In genomic region chr11:49202071-49202470, GRCm38 (mm10) we compare ENCODE assay signal across 8 mouse cellular contexts. TPM values are rescaled to one million over a fixed set of nuclear protein-coding genes. Genes with fewer than 3 reads are reported as not detected.
A peak's percentile ranks its signal among the peaks of the same experiment; 100 is the strongest.
DNase-seq lines count a peak whose midpoint lies in the region; ATAC-seq and TF ChIP-seq lines count a peak whose summit lies in the region.

No protein-coding gene starts in this region.

- H3K4me2 ChIP-seq in heart, embryonic 14.5 days (ENCODE audit: low read length), result peak overlapping the region; percentile 93
- peak overlapping the region; percentile 71 for H3K4me2 ChIP-seq in forebrain, embryonic 15.5 days (replicated peaks)
- H3K4me2 ChIP-seq in liver, embryonic 16.5 days (ENCODE audit: low read depth, low read length), result peak overlapping the region; percentile 96

- no peaks in the 10 kb centered on the region for H3K27me3 ChIP-seq in heart, embryonic 14.5 days (ENCODE audit: control insufficient read depth, insufficient read depth, low read length)
- no peaks in the 10 kb centered on the region for H3K27me3 ChIP-seq in forebrain, embryonic 15.5 days
- H3K27me3 ChIP-seq in liver, embryonic 16.5 days (ENCODE audit: control insufficient read depth, insufficient read depth, low read depth, low read length), result no peaks in the 10 kb centered on the region

- peak overlapping the region; percentile 99 to 100 for H3K27ac ChIP-seq in heart, embryonic 14.5 days (replicated peaks in 1 of 2; ENCODE audit: control insufficient read depth in 1 of 2, insufficient read depth in 1 of 2, low read depth in 2 of 2, low read length in 2 of 2)
- no peak overlapping the region for H3K27ac ChIP-seq in ES-E14 (ENCODE audit: insufficient read depth, low read depth, low read length, poor library complexity, severe bottlenecking)
- no peak overlapping the region; the same call in 1 of the 2 replicates for H3K27ac ChIP-seq in forebrain, embryonic 15.5 days (replicated peaks)
- peak overlapping the region; percentile 98 for H3K27ac ChIP-seq in liver, embryonic 16.5 days (ENCODE audit: low read length)

- DNase-seq in heart, postnatal 36 days, result no peak
- DNase-seq in ES-E14 (ENCODE audit: low read depth, low spot score), result no peak
- no peak for DNase-seq in B cell, adult 2 months
- DNase-seq in thymus, adult 18-20 months, result no peak
- no peak for DNase-seq in spleen, adult 12 weeks (ENCODE audit: low spot score)

- peaks cover 2 to 11% of the 10 kb centered on the region in 2 experiments; a peak in 3 of 4 replicates for H3K4me1 ChIP-seq in heart, embryonic 14.5 days (ENCODE audit: control insufficient read depth in 2 of 2, insufficient read depth in 2 of 2, low read length in 2 of 2)
- peaks cover 0 to 3% of the 10 kb centered on the region in 2 experiments; a peak in 2 of 4 replicates for H3K4me1 ChIP-seq in ES-E14 (ENCODE audit: control insufficient read depth in 2 of 2, insufficient read depth in 2 of 2, low read length in 2 of 2, poor library complexity in 1 of 2)
- H3K4me1 ChIP-seq in forebrain, embryonic 15.5 days, result peaks cover 25% of the 10 kb centered on the region
- peaks cover 28% of the 10 kb centered on the region for H3K4me1 ChIP-seq in liver, embryonic 16.5 days (ENCODE audit: control insufficient read depth, low read depth, low read length)

- H3K36me3 ChIP-seq in heart, embryonic 14.5 days (ENCODE audit: control insufficient read depth, insufficient read depth, low read length), result peaks cover 8% of the 10 kb centered on the region
- H3K36me3 ChIP-seq in ES-E14 (ENCODE audit: control insufficient read depth, insufficient read depth, low read length, poor library complexity, severe bottlenecking), result no peaks in the 10 kb centered on the region
- H3K36me3 ChIP-seq in forebrain, embryonic 15.5 days, result no peaks in the 10 kb centered on the region
- no peaks in the 10 kb centered on the region for H3K36me3 ChIP-seq in liver, embryonic 16.5 days (ENCODE audit: control insufficient read depth, insufficient read depth)

- ATAC-seq in heart, embryonic 14.5 days (ENCODE audit: insufficient number of reproducible peaks, insufficient read depth, low FRiP score, low read depth), result no peak
- no peak for ATAC-seq in forebrain, embryonic 15.5 days (replicated peaks)
- ATAC-seq in liver, embryonic 16.5 days (ENCODE audit: low read depth), result no peak

- H3K9ac ChIP-seq in heart, embryonic 14.5 days (ENCODE audit: low read length), result peak overlapping the region; percentile 98
- peak overlapping the region; percentile 91; the same call in 1 of the 2 replicates for H3K9ac ChIP-seq in ES-E14 (ENCODE audit: insufficient read depth, low read depth, low read length, poor library complexity, severe bottlenecking)
- peak overlapping the region; percentile 96; the same call in 1 of the 2 replicates for H3K9ac ChIP-seq in forebrain, embryonic 15.5 days (replicated peaks)
- peak overlapping the region; percentile 86 for H3K9ac ChIP-seq in liver, embryonic 16.5 days (ENCODE audit: low read depth, low read length)

- H3K9me3 ChIP-seq in heart, embryonic 14.5 days (ENCODE audit: control insufficient read depth, low read length), result no peaks in the 10 kb centered on the region
- H3K9me3 ChIP-seq in ES-E14 (ENCODE audit: control insufficient read depth, insufficient read depth, low read depth, low read length), result no peaks in the 10 kb centered on the region; the same call in 1 of the 2 replicates
- H3K9me3 ChIP-seq in forebrain, embryonic 15.5 days, result no peaks in the 10 kb centered on the region
- no peaks in the 10 kb centered on the region for H3K9me3 ChIP-seq in liver, embryonic 16.5 days (replicated peaks; ENCODE audit: control insufficient read depth, low read length)

- in situ Hi-C loops in ES-E14 (cut with MboI; ENCODE audit: low sequenced_read_pairs in 2 of 2, unreplicated experiment in 2 of 2), result no loop called here

- WGBS in heart, embryonic 14.5 days, result 43% methylated on average over 2 of the region's 2 CpGs
- 53% methylated on average over 2 of the region's 2 CpGs for WGBS in forebrain, embryonic 15.5 days
- 34% methylated on average over 2 of the region's 2 CpGs for WGBS in liver, embryonic 16.5 days (ENCODE audit: insufficient replicate concordance)

- intact Hi-C loops in heart, postnatal 36 days (cut with DNase I), result loop anchor here (5.0 kb wide), 2 partner anchors 330 to 405 kb away; partner anchors contain the start of gene Irgm1

- H3K4me3 ChIP-seq in heart, embryonic 14.5 days (ENCODE audit: control insufficient read depth in 1 of 2, insufficient read depth in 1 of 2, low read depth in 1 of 2, low read length in 2 of 2), result peak overlapping the region; percentile 84 to 98; a peak in 3 of 4 replicates
- H3K4me3 ChIP-seq in ES-E14 (ENCODE audit: insufficient read depth in 1 of 2, low read depth in 1 of 2, low read length in 2 of 2, poor library complexity in 1 of 2, severe bottlenecking in 1 of 2), result peak overlapping the region; percentile 78 to 93
- peak overlapping the region; percentile 82 for H3K4me3 ChIP-seq in forebrain, embryonic 15.5 days
- H3K4me3 ChIP-seq in liver, embryonic 16.5 days (ENCODE audit: low read depth, low read length), result peak overlapping the region; percentile 77

TF ChIP-seq in ES-E14, 5 proteins besides CTCF, POLR2A, EP300 and RAD21:
- no peak for TF ChIP-seq ZNF384 (IDR thresholded peaks at IDR 0.05; ENCODE audit: low read depth, low read length)
- no peak for TF ChIP-seq ZC3H11A (IDR thresholded peaks at IDR 0.05; ENCODE audit: borderline replicate concordance, low read depth, low read length)
- TF ChIP-seq CHD2 (IDR thresholded peaks at IDR 0.05; ENCODE audit: low read depth, low read length), result no peak
- TF ChIP-seq HCFC1 (IDR thresholded peaks at IDR 0.05; ENCODE audit: borderline replicate concordance, insufficient read depth, low read length), result no peak
- no peak for TF ChIP-seq MAFK (IDR thresholded peaks at IDR 0.05; ENCODE audit: insufficient read depth, low read depth, low read length)

RNA-seq across cellular contexts. Expression of gene Zfp62, which starts 1.0 kb away (rescaled TPM):
- 30.3 and 32.2 TPM in 2 replicates for polyA plus RNA-seq in heart, embryonic 14.5 days (2014; fragmentation: Nextera tagmentation; extraction: Ambion mirVana)
- total RNA-seq in heart, postnatal 36 days (2021), result 10 to 100 TPM; 25.8 to 26.8 TPM
- 25.2 and 28.7 TPM in 2 replicates for total RNA-seq in ES-E14 (2012; rRNA removed)
- 54.7 and 55.1 TPM in 2 replicates for polyA plus RNA-seq in forebrain, embryonic 15.5 days (2015; fragmentation: Nextera tagmentation; extraction: Ambion mirVana)
- 11.1 and 11.7 TPM in 2 replicates for polyA plus RNA-seq in liver, embryonic 16.5 days (2015; fragmentation: Nextera tagmentation; extraction: Ambion mirVana)

RNA-seq across cellular contexts. Expression of gene Btnl9, which starts 15.1 kb away (rescaled TPM):
- polyA plus RNA-seq in heart, embryonic 14.5 days (2014; fragmentation: Nextera tagmentation; extraction: Ambion mirVana), result 4.4 and 5.9 TPM in 2 replicates
- 10 to 100 TPM; 34.7 to 38.5 TPM for total RNA-seq in heart, postnatal 36 days (2021)
- 0.09 and 0.48 TPM in 2 replicates for total RNA-seq in ES-E14 (2012; rRNA removed)
- polyA plus RNA-seq in forebrain, embryonic 15.5 days (2015; fragmentation: Nextera tagmentation; extraction: Ambion mirVana), result 0.09 TPM in 1 of 2 replicates, not detected in the other
- polyA plus RNA-seq in liver, embryonic 16.5 days (2015; fragmentation: Nextera tagmentation; extraction: Ambion mirVana), result 1.3 and 1.4 TPM in 2 replicates

RNA-seq across cellular contexts. Expression of gene Mgat1, which starts 41.9 kb away (rescaled TPM):
- polyA plus RNA-seq in heart, embryonic 14.5 days (2014; fragmentation: Nextera tagmentation; extraction: Ambion mirVana), result 38.3 and 43.5 TPM in 2 replicates
- 10 to 100 TPM; 64.7 to 66.9 TPM for total RNA-seq in heart, postnatal 36 days (2021)
- 43.1 and 54.2 TPM in 2 replicates for total RNA-seq in ES-E14 (2012; rRNA removed)
- 30.2 and 30.3 TPM in 2 replicates for polyA plus RNA-seq in forebrain, embryonic 15.5 days (2015; fragmentation: Nextera tagmentation; extraction: Ambion mirVana)
- 41.5 TPM in 2 replicates for polyA plus RNA-seq in liver, embryonic 16.5 days (2015; fragmentation: Nextera tagmentation; extraction: Ambion mirVana)

RNA-seq across cellular contexts. Expression of gene Olfr1394, which starts 47.9 kb away (rescaled TPM):
- polyA plus RNA-seq in heart, embryonic 14.5 days (2014; fragmentation: Nextera tagmentation; extraction: Ambion mirVana), result not detected in 2 replicates
- total RNA-seq in heart, postnatal 36 days (2021), result not detected
- total RNA-seq in ES-E14 (2012; rRNA removed), result not detected in 2 replicates
- polyA plus RNA-seq in forebrain, embryonic 15.5 days (2015; fragmentation: Nextera tagmentation; extraction: Ambion mirVana), result not detected in 2 replicates
- not detected in 2 replicates for polyA plus RNA-seq in liver, embryonic 16.5 days (2015; fragmentation: Nextera tagmentation; extraction: Ambion mirVana)

RNA-seq across cellular contexts. Expression of gene Olfr1395, which starts 60.0 kb away (rescaled TPM):
- polyA plus RNA-seq in heart, embryonic 14.5 days (2014; fragmentation: Nextera tagmentation; extraction: Ambion mirVana), result not detected in 2 replicates
- total RNA-seq in heart, postnatal 36 days (2021), result not detected
- total RNA-seq in ES-E14 (2012; rRNA removed), result not detected in 2 replicates
- polyA plus RNA-seq in forebrain, embryonic 15.5 days (2015; fragmentation: Nextera tagmentation; extraction: Ambion mirVana), result not detected in 2 replicates
- polyA plus RNA-seq in liver, embryonic 16.5 days (2015; fragmentation: Nextera tagmentation; extraction: Ambion mirVana), result not detected in 2 replicates

Comparison
In these comparisons a context has a peak if more than half of its experiments do, and no peak if none do; other contexts are left out.
1. H3K27ac ChIP-seq: peak in heart, embryonic 14.5 days (2 of 2) and liver, embryonic 16.5 days (single experiment); none in ES-E14 (single experiment) and forebrain, embryonic 15.5 days (single experiment).
2. Peak in every context shown above with its lines, with median percentiles within 50 percentile points of each other: H3K4me2 ChIP-seq, H3K4me3 ChIP-seq and H3K9ac ChIP-seq.